Mouse (Mus musculus): ENCODE data around the gene Twf2.

Twf2 gene

GRCm38 (mm10) chr9:106242813-106243488 lies 40.0 kb downstream of the Twf2 start:
- DNase-seq: peak; percentile 77

GRCm38 (mm10) chr9:106249550-106249949 lies 46.6 kb downstream of the Twf2 start:
- no peak for DNase-seq

- no peak for DNase-seq
Measured at GRCm38 (mm10) chr9:106250245-106250644, 47.3 kb downstream of the Twf2 start.

- DNase-seq: no peak
Measured at GRCm38 (mm10) chr9:106251066-106251465, 48.2 kb downstream of the Twf2 start.

- no peak for DNase-seq
Measured at GRCm38 (mm10) chr9:106254001-106254400, 51.1 kb downstream of the Twf2 start.

GRCm38 (mm10) chr9:106258412-106258811 lies 55.5 kb downstream of the Twf2 start:
- no peak for DNase-seq

GRCm38 (mm10) chr9:106258990-106259389 lies 56.1 kb downstream of the Twf2 start:
- DNase-seq: no peak

GRCm38 (mm10) chr9:106261058-106261457 lies 58.1 kb downstream of the Twf2 start:
- no peak for DNase-seq

- DNase-seq: no peak
Measured at GRCm38 (mm10) chr9:106261491-106261890, 58.6 kb downstream of the Twf2 start.

- DNase-seq: no peak
Measured at GRCm38 (mm10) chr9:106262075-106262474, 59.2 kb downstream of the Twf2 start.

GRCm38 (mm10) chr9:106263381-106263924 lies 60.5 kb downstream of the Twf2 start:
- no peak for DNase-seq
